ENCODE assay signal across 19 mouse cellular contexts in the genomic region with DNA sequence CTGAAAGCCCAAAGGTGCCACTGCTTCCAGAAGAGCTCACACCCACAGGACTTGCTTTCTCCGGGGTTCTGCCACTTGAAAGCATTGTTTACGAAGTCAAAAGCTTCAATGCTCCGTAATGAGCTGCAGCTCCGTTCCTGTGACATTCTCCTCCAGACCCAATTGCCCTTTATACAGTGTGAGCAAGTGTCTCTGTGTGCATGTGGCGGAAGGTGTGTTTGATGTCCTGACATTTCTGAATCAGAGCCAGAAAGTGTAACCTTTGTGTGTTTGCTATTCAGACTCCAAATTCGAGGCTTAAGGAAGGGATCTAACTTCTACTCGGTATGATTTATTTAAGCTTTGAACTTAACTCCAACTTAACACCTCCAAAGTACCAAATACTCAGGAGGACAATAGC.
"Had no signal": no experiment of that assay in that cellular context is flagged by ENCODE, and none has a peak within 500 bp of the region (broad histone marks: within the 10 kb centered on the region; RNA-seq: fewer than 3 reads in every experiment).

No protein-coding gene starts in this region.

- H3K27ac ChIP-seq: liver, embryonic 15.5 days; lung, embryonic 15.5 days; midbrain, embryonic 10.5 days; midbrain, embryonic 12.5 days; neural tube, embryonic 13.5 days; neural tube, embryonic 15.5 days had no signal

- ATAC-seq: midbrain, embryonic 16.5 days had no signal

- H3K4me2 ChIP-seq: liver, embryonic 15.5 days; lung, embryonic 15.5 days; midbrain, embryonic 12.5 days; neural tube, embryonic 13.5 days; neural tube, embryonic 15.5 days had no signal

- H3K4me1 ChIP-seq: liver, embryonic 15.5 days; midbrain, embryonic 10.5 days; midbrain, embryonic 12.5 days; neural tube, embryonic 13.5 days had no signal

- H3K9me3 ChIP-seq: liver, embryonic 15.5 days; lung, embryonic 15.5 days; midbrain, embryonic 10.5 days; midbrain, embryonic 12.5 days; neural tube, embryonic 13.5 days; neural tube, embryonic 15.5 days had no signal

- H3K9ac ChIP-seq: liver, embryonic 15.5 days; lung, embryonic 15.5 days; midbrain, embryonic 12.5 days; neural tube, embryonic 13.5 days; neural tube, embryonic 15.5 days had no signal

- H3K27me3 ChIP-seq: liver, embryonic 15.5 days; lung, embryonic 15.5 days; midbrain, embryonic 12.5 days; neural tube, embryonic 13.5 days; neural tube, embryonic 15.5 days had no signal

- H3K36me3 ChIP-seq: liver, embryonic 15.5 days; lung, embryonic 15.5 days; midbrain, embryonic 10.5 days; midbrain, embryonic 12.5 days; neural tube, embryonic 13.5 days; neural tube, embryonic 15.5 days had no signal

- DNase-seq: lung, adult 18-20 months; lung, postnatal 4 days; midbrain, embryonic 14.5 days; retina, postnatal 1 day; right cerebral cortex, adult 18-20 months; right cerebral cortex, postnatal 25 days; right cerebral cortex, postnatal 4 days; spleen, adult 18-20 months; thymus, adult 18-20 months; thymus, postnatal 14 days; thymus, postnatal 36 days had no signal

- H3K4me3 ChIP-seq: liver, embryonic 15.5 days; lung, embryonic 15.5 days; midbrain, embryonic 10.5 days; midbrain, embryonic 12.5 days; myocyte; neural tube, embryonic 13.5 days; neural tube, embryonic 15.5 days had no signal
